Mouse (Mus musculus) G1E (cell line): ENCODE measurements around the gene Morc3. TPM values are rescaled to one million over a fixed set of nuclear protein-coding genes. Genes with fewer than 3 reads are reported as not detected.

ENCODE experiments used
- ATAC-seq: 2 replicates; pipeline ENCODE4 v1.8.0; 2016; ENCODE audit warnings: mild to moderate bottlenecking; ENCODE audit not compliant: insufficient number of reproducible peaks, poor library complexity, low FRiP score, severe bottlenecking; ENCODE audit errors: extremely low read depth
- DNase-seq: peaks from one replicate; pipeline ENCODE4 v3.0.0; 2012; ENCODE audit warnings: low spot score
- H3K27me3 ChIP-seq: 2 replicates; pipeline ENCODE4 v1.6.1; 2012; ENCODE audit warnings: mild to moderate bottlenecking, low read length, inconsistent platforms; ENCODE audit not compliant: insufficient read depth
- H3K36me3 ChIP-seq: replicated peaks from 2 replicates; pipeline ENCODE3; 2012; ENCODE audit warnings: mild to moderate bottlenecking, inconsistent platforms
- H3K4me1 ChIP-seq: 2 replicates; pipeline ENCODE4 v1.6.1; 2012; ENCODE audit warnings: low read depth, low read length, inconsistent platforms, mixed read lengths; ENCODE audit not compliant: insufficient read depth
- H3K4me3 ChIP-seq: 2 replicates; pipeline ENCODE4 v1.5.1; 2012; ENCODE audit warnings: low read depth, mild to moderate bottlenecking, inconsistent platforms, low read length, moderate library complexity, mixed read lengths
- H3K9me3 ChIP-seq: replicated peaks from 2 replicates; pipeline ENCODE4 v1.6.1; 2012; ENCODE audit warnings: inconsistent platforms
- CTCF ChIP-seq: IDR thresholded peaks from 2 replicates; pipeline ENCODE4 v1.5.1; 2012; ENCODE audit warnings: low read depth, low read length, inconsistent platforms, mixed read lengths
- GATA1 ChIP-seq: IDR thresholded peaks from 2 replicates; pipeline ENCODE4 v1.6.1; 2012; ENCODE audit warnings: borderline replicate concordance, low read length, inconsistent platforms, mixed read lengths
- GATA2 ChIP-seq: IDR thresholded peaks from 2 replicates; pipeline ENCODE4 v1.6.1; 2012; ENCODE audit warnings: low read depth, low read length, inconsistent platforms, borderline replicate concordance
- POLR2AphosphoS5 ChIP-seq: IDR thresholded peaks from 2 replicates; pipeline ENCODE4 v1.6.1; 2012; ENCODE audit warnings: low read depth, low read length, inconsistent platforms; ENCODE audit not compliant: insufficient replicate concordance
- TAL1 ChIP-seq: conservative IDR thresholded peaks from 2 replicates; pipeline ENCODE4 v1.6.1; 2012; ENCODE audit warnings: low read depth, low read length, inconsistent platforms, mixed read lengths
- polyA plus RNA-seq: library from polyadenylated mRNA; stranded (reverse); fragments of >175 nt; gene quantifications from 2 replicates; pipeline ENCODE4 v1.2.3, GENCODE M21; 2012
- total RNA-seq, 2 experiments: library from RNA; stranded (forward) in 1 of 2; stranded (reverse) in 1 of 2; fragments of 200-1000 nt in 1 of 2; fragments of >200 nt in 1 of 2; fragmentation: Nextera tagmentation in 1 of 2; gene quantifications; 2 replicates each; pipeline ENCODE4 v1.2.3; 2014 to 2017

The Morc3 gene
- total and polyA plus RNA-seq, 3 experiments, result 13.9 to 88.5 (median 76.3) TPM

DNA sequence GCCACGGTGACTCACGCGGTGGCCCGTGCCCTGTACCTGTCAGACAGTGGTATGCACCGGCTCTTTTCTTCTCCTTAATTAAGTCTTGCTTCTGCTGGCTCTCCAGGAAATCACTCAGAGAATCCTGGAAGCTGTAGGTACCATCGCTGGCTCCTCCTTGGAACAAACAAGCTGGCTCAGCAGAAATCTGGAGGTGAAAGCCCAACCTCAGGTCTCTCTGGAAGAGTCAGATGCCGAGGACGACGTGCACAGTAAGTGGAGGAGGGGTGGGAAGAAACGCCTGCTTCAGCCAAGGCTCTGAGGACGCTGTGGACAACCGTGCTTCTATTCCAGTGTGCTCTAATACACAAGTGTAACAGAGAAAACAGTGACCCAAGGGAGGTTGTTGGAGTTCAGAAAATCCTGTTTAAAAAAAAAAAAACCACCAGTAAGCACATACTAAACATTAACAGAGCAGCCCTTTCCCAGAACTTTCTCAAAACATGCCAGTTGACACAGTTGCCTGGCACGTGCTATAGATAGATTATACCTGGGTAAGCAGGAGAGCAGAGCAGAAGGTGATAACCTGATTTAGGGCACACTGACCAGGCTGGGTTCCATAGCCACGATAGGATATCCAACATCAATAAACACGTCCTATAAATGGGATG, 38.8 kb upstream of the Morc3 start:
- TF ChIP-seq TAL1 (no peak), POLR2AphosphoS5 (no peak), GATA1 (no peak), GATA2 (no peak), CTCF (no peak)
- no peak for ATAC-seq
- peaks cover 8% of the 10 kb centered on the region for H3K9me3 ChIP-seq
- peaks cover 18% of the 10 kb centered on the region for H3K4me1 ChIP-seq
- no peak overlapping the region for H3K4me3 ChIP-seq
- peaks cover 41% of the 10 kb centered on the region for H3K27me3 ChIP-seq
- H3K36me3 ChIP-seq, result no peaks in the 10 kb centered on the region
- DNase-seq, result no peak

DNA sequence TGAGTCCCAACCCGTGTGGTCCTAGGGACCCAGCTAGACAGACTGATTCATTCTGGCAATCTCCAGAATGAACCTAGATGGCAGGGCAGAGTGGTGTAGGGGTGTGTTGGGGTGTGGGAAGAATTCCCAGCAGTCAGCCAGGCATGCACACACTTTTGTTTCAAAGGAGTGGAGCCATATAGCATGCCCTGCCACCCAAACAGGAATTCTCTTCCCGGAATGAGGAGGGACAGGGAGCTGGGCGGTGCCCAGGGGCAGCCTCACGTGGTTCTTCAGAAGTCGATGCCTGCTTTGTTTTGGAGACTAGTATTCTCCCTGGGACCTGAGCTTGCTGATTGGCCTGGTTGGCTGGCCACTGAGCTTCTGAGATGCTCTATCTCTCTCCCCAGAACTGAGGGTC, 37.1 kb upstream of the Morc3 start:
- ATAC-seq, result no peak
- H3K4me1 ChIP-seq, result peaks cover 10% of the 10 kb centered on the region
- DNase-seq, result no peak
- H3K36me3 ChIP-seq, result no peaks in the 10 kb centered on the region
- peaks cover 50% of the 10 kb centered on the region for H3K27me3 ChIP-seq
- H3K9me3 ChIP-seq, result no peaks in the 10 kb centered on the region
- TF ChIP-seq TAL1 (no peak), CTCF (no peak), GATA2 (no peak), POLR2AphosphoS5 (no peak)
- H3K4me3 ChIP-seq, result no peak overlapping the region

DNA sequence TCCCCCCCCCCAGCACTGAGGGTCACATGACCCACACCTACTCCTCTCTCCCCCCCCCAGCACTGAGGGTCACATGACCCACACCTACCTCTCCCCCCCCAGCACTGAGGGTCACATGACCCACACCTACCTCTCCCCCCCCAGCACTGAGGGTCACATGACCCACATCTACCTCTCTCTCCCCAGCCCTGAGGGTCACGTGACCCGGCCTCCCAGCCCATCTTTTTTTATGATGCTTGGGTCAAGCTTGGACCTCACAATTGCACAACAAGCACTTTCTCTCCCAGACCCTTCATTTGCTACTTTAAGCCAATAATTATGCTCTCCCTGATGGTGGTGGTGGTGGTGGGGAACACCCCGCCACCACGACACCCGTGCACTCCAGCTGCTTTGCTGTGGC, 36.5 kb upstream of the Morc3 start:
- Histone ChIP-seq H3K4me1 (peaks cover 8% of the 10 kb centered on the region), H3K36me3 (no peaks in the 10 kb centered on the region), H3K27me3 (peaks cover 54% of the 10 kb centered on the region), H3K4me3 (no peak overlapping the region), H3K9me3 (no peaks in the 10 kb centered on the region)
- ATAC-seq, result no peak
- TF ChIP-seq CTCF (no peak), TAL1 (no peak), GATA2 (no peak), GATA1 (no peak)
- DNase-seq, result no peak

- Histone ChIP-seq H3K4me1 (peaks cover 3% of the 10 kb centered on the region), H3K36me3 (no peaks in the 10 kb centered on the region), H3K9me3 (no peaks in the 10 kb centered on the region), H3K27me3 (peaks cover 63% of the 10 kb centered on the region), H3K4me3 (no peak overlapping the region)
- no peak for DNase-seq
- ATAC-seq, result no peak
- TF ChIP-seq POLR2AphosphoS5 (no peak), GATA2 (no peak), GATA1 (no peak), TAL1 (no peak), CTCF (no peak)
Observed at GRCm38 (mm10) chr16:93797021-93797840, 34.7 kb upstream of the Morc3 start.

DNA sequence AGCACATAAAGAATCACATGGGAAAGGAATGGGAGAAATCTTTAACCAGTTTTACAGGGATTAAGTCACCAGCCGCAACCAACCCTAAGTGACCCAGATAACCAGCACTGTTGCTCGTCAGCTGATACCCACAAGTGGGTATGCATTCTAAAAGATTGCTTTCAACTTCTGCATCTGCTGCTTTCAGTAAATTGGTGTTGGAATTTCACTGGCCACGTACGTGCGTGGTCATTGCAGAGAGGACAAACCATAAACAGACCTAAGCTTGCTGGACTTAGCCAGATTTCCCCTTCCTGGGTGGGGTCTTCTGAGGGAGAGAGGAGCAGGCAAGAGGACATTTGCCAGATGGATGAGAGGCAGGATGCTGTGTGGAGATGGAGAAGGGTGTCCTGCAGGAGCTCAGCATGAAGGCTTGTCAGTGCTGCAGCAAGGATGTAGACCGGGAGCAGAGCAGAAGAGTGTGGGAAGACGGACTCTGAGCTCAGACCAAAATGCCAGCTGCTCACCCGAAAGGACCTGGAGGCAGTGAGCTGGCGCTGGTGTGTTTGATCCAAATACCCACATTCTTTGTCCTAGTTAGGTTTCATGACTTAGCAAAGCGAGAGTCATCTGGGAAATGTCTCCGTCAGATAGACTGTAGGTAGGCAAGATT, 34.0 kb upstream of the Morc3 start:
- H3K4me1 ChIP-seq, result peaks cover 3% of the 10 kb centered on the region
- peaks cover 55% of the 10 kb centered on the region for H3K27me3 ChIP-seq
- H3K36me3 ChIP-seq, result no peaks in the 10 kb centered on the region
- no peaks in the 10 kb centered on the region for H3K9me3 ChIP-seq
- ATAC-seq, result no peak
- no peak for TF ChIP-seq CTCF
- TF ChIP-seq GATA2, result no peak
- no peak for TF ChIP-seq POLR2AphosphoS5
- no peak for TF ChIP-seq TAL1
- no peak for TF ChIP-seq GATA1
- no peak overlapping the region for H3K4me3 ChIP-seq
- DNase-seq, result no peak

GRCm38 (mm10) chr16:93798623-93799022, 33.3 kb upstream of the Morc3 start:
- no peak for DNase-seq
- H3K36me3 ChIP-seq, result no peaks in the 10 kb centered on the region
- H3K27me3 ChIP-seq, result peaks cover 54% of the 10 kb centered on the region
- ATAC-seq, result no peak
- no peaks in the 10 kb centered on the region for H3K9me3 ChIP-seq
- no peak overlapping the region for H3K4me3 ChIP-seq
- peaks cover 3% of the 10 kb centered on the region for H3K4me1 ChIP-seq
- TF ChIP-seq GATA2, result no peak
- no peak for TF ChIP-seq GATA1
- no peak for TF ChIP-seq POLR2AphosphoS5
- no peak for TF ChIP-seq TAL1
- TF ChIP-seq CTCF, result no peak
